ENCODE assay signal across 7 mouse cellular contexts in the genomic region with DNA sequence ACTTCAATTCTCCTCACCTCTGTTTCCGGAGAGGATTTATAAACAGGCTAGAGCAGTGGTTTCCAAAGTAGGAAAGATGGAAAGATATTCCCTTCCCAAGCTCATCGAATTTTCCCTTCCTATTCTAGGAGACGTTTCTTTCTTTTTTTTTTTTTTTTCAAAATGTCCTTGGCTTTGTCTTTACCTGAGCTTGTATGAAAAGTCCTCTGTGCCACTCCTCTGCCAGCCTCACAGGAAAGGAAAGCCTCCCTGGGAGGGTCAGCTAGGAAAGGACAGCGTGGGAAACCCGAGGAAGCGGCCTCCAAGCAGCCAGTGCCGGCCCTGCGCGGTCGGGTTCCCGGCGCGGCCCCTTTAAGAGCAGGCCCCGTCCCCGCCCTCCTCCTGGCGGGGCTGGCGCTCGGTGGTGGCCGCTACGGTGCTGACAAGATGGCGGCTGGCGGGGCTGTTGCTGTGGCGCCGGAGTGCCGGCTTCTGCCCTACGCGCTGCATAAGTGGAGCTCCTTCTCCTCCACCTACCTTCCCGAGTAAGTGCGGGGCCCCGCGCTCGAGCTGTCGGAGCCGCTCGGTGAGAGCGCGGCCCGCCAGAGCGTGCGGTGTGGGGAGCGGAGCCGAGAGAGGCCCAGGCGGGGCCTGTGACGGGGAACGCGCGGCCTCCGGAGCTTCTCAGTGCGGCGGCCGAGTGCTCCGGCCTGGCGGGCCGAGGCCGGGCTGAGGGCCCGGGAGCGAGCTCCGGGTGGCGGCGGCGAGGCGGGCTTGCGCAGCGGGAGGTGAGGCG. TPM values are rescaled to one million over a fixed set of nuclear protein-coding genes. Genes with fewer than 3 reads are reported as not detected.
DNase-seq lines count a peak whose midpoint lies in the region; ATAC-seq and TF ChIP-seq lines count a peak whose summit lies in the region.

Gene Mkln1 (plus strand): TSS at position 305 of the 775 bp plus-strand sequence.

- peak within 1 kb of the TSS; percentile 97 for H3K9ac ChIP-seq in embryonic facial prominence, embryonic 12.5 days
- peak within 1 kb of the TSS; percentile 98 for H3K9ac ChIP-seq in limb, embryonic 12.5 days (replicated peaks)
- H3K9ac ChIP-seq in midbrain, embryonic 15.5 days, result peak within 1 kb of the TSS; percentile 87

- H3K4me1 ChIP-seq in embryonic facial prominence, embryonic 12.5 days, result peaks cover 24% of the 10 kb centered on the region
- peaks cover 15% of the 10 kb centered on the region; the same call in 1 of the 2 replicates for H3K4me1 ChIP-seq in kidney, adult 2 months (ENCODE audit: control insufficient read depth, insufficient read depth, low read length)
- H3K4me1 ChIP-seq in limb, embryonic 12.5 days (replicated peaks), result peaks cover 23% of the 10 kb centered on the region
- peaks cover 34% of the 10 kb centered on the region for H3K4me1 ChIP-seq in midbrain, embryonic 15.5 days
- peaks cover 7% of the 10 kb centered on the region; the same call in 1 of the 2 replicates for H3K4me1 ChIP-seq in spleen, adult 2 months (ENCODE audit: control insufficient read depth, insufficient read depth, insufficient read length)

- H3K27ac ChIP-seq in embryonic facial prominence, embryonic 12.5 days, result peak within 1 kb of the TSS; percentile 95
- H3K27ac ChIP-seq in kidney, adult 2 months (ENCODE audit: insufficient read depth, low read depth, low read length), result peak within 1 kb of the TSS; percentile 94
- peak within 1 kb of the TSS; percentile 96 for H3K27ac ChIP-seq in limb, embryonic 12.5 days
- peak within 1 kb of the TSS; percentile 93 for H3K27ac ChIP-seq in midbrain, embryonic 15.5 days
- H3K27ac ChIP-seq in spleen, adult 2 months (ENCODE audit: insufficient read depth, low read length), result peak within 1 kb of the TSS; percentile 92

- no peaks in the 10 kb centered on the region for H3K27me3 ChIP-seq in embryonic facial prominence, embryonic 12.5 days
- H3K27me3 ChIP-seq in kidney, adult 2 months (replicated peaks; ENCODE audit: control insufficient read depth, insufficient read depth, low read length), result no peaks in the 10 kb centered on the region
- no peaks in the 10 kb centered on the region for H3K27me3 ChIP-seq in limb, embryonic 12.5 days
- no peaks in the 10 kb centered on the region for H3K27me3 ChIP-seq in midbrain, embryonic 15.5 days (replicated peaks)
- no peaks in the 10 kb centered on the region for H3K27me3 ChIP-seq in spleen, adult 2 months (ENCODE audit: control insufficient read depth, insufficient read depth, low read length)

- peak within 1 kb of the TSS; percentile 91 for H3K4me2 ChIP-seq in embryonic facial prominence, embryonic 12.5 days (replicated peaks)
- H3K4me2 ChIP-seq in limb, embryonic 12.5 days, result peak within 1 kb of the TSS; percentile 93
- peak within 1 kb of the TSS; percentile 88 for H3K4me2 ChIP-seq in midbrain, embryonic 15.5 days

- DNase-seq in adrenal gland, postnatal 25 days, result peak; percentile 92
- DNase-seq in heart, adult 18-20 months, result peak; percentile 91 to 94
- peak; percentile 94 for DNase-seq in kidney, adult 2 months
- DNase-seq in spleen, adult 2 months (ENCODE audit: low read depth in 1 of 2, low spot score in 2 of 2), result peak; percentile 54 to 84

- ATAC-seq in embryonic facial prominence, embryonic 12.5 days (ENCODE audit: insufficient number of reproducible peaks, insufficient read depth, low FRiP score, low TSS enrichment), result peak; percentile 96
- peak; percentile 97 for ATAC-seq in limb, embryonic 12.5 days (ENCODE audit: insufficient number of reproducible peaks, insufficient read depth, low FRiP score, low TSS enrichment, low read depth)
- ATAC-seq in midbrain, embryonic 15.5 days (replicated peaks), result peak; percentile 99

- peak within 1 kb of the TSS; percentile 89 for H3K4me3 ChIP-seq in embryonic facial prominence, embryonic 12.5 days
- H3K4me3 ChIP-seq in kidney, adult 2 months (ENCODE audit: insufficient read depth, low read depth, low read length), result peak within 1 kb of the TSS; percentile 75
- H3K4me3 ChIP-seq in limb, embryonic 12.5 days (replicated peaks), result peak within 1 kb of the TSS; percentile 98
- H3K4me3 ChIP-seq in midbrain, embryonic 15.5 days, result peak within 1 kb of the TSS; percentile 90
- peak within 1 kb of the TSS; percentile 93 for H3K4me3 ChIP-seq in spleen, adult 2 months (ENCODE audit: extremely low read depth, insufficient read depth, insufficient read length)

- H3K9me3 ChIP-seq in embryonic facial prominence, embryonic 12.5 days, result no peaks in the 10 kb centered on the region
- H3K9me3 ChIP-seq in limb, embryonic 12.5 days, result no peaks in the 10 kb centered on the region
- no peaks in the 10 kb centered on the region for H3K9me3 ChIP-seq in midbrain, embryonic 15.5 days

- peak; percentile 34 for TF ChIP-seq POLR2A in kidney, adult 2 months (IDR thresholded peaks at IDR 0.05; ENCODE audit: low read depth, low read length)
- peak; percentile 35; the same call in 1 of the 2 replicates for TF ChIP-seq POLR2A in spleen, adult 2 months (IDR thresholded peaks at IDR 0.05; ENCODE audit: low read depth, low read length)

- no peak for TF ChIP-seq CTCF in kidney, adult 2 months (conservative IDR thresholded peaks at IDR 0.05; ENCODE audit: insufficient read depth, insufficient read length, low read depth, low read length)
- TF ChIP-seq CTCF in spleen, adult 2 months (IDR thresholded peaks at IDR 0.05; ENCODE audit: extremely low read depth, insufficient read depth, insufficient read length, insufficient replicate concordance), result no peak

- no peaks in the 10 kb centered on the region for H3K36me3 ChIP-seq in embryonic facial prominence, embryonic 12.5 days
- H3K36me3 ChIP-seq in kidney, adult 2 months (ENCODE audit: control insufficient read depth, insufficient read depth, low read length), result no peaks in the 10 kb centered on the region
- no peaks in the 10 kb centered on the region for H3K36me3 ChIP-seq in limb, embryonic 12.5 days
- no peaks in the 10 kb centered on the region for H3K36me3 ChIP-seq in midbrain, embryonic 15.5 days (replicated peaks)
- no peaks in the 10 kb centered on the region for H3K36me3 ChIP-seq in spleen, adult 2 months (ENCODE audit: control insufficient read depth, insufficient read depth, low read length)

- WGBS in embryonic facial prominence, embryonic 12.5 days, result under 1% methylated on average over 65 of the region's 65 CpGs
- under 1% methylated on average over 65 of the region's 65 CpGs for WGBS in kidney, adult 2 months
- WGBS in limb, embryonic 12.5 days, result under 1% methylated on average over 61 of the region's 65 CpGs
- WGBS in midbrain, embryonic 15.5 days, result under 1% methylated on average over 62 of the region's 65 CpGs
- under 1% methylated on average over 62 of the region's 65 CpGs for WGBS in spleen, adult 2 months

RNA-seq across cellular contexts. Expression of gene Mkln1, which starts in this region (rescaled TPM):
- 182 and 190 TPM in 2 replicates for total RNA-seq in adrenal gland, postnatal 25 days (2021)
- polyA plus RNA-seq in embryonic facial prominence, embryonic 12.5 days (2016; fragmentation: Nextera tagmentation; extraction: Ambion mirVana), result 186 and 199 TPM in 2 replicates
- 100 to 1,000 TPM; 174 to 178 TPM for total RNA-seq in heart, adult 18-20 months (2021)
- 50.4 and 84.5 TPM in 2 replicates for polyA plus RNA-seq in kidney, adult 2 months (2012; rRNA removed)
- 207 and 209 TPM in 2 replicates for polyA plus RNA-seq in limb, embryonic 12.5 days (2016; fragmentation: Nextera tagmentation; extraction: Ambion mirVana)
- 124 and 126 TPM in 2 replicates for polyA plus RNA-seq in midbrain, embryonic 15.5 days (2015; fragmentation: Nextera tagmentation; extraction: Ambion mirVana)
- 12.1 and 21.0 TPM in 2 replicates for polyA plus RNA-seq in spleen, adult 2 months (2012; rRNA removed)

Comparison
In these comparisons a context has a peak if more than half of its experiments do, and no peak if none do; other contexts are left out.
1. Peak in every context shown above with its lines: DNase-seq, ATAC-seq, H3K4me3 ChIP-seq and H3K27ac ChIP-seq.